Mouse (Mus musculus) lung, postnatal 0 days (tissue): ENCODE results near the gene Tenm3.

Experiments
- CTCF ChIP-seq: IDR thresholded peaks from 2 replicates; pipeline ENCODE4 v1.5.1; 2016; ENCODE audit warnings: antibody characterized with exemption, mild to moderate bottlenecking
- EP300 ChIP-seq: IDR thresholded peaks from 2 replicates; pipeline ENCODE4 v1.6.1; 2016; ENCODE audit warnings: antibody characterized with exemption, mild to moderate bottlenecking, control low read depth

DNA sequence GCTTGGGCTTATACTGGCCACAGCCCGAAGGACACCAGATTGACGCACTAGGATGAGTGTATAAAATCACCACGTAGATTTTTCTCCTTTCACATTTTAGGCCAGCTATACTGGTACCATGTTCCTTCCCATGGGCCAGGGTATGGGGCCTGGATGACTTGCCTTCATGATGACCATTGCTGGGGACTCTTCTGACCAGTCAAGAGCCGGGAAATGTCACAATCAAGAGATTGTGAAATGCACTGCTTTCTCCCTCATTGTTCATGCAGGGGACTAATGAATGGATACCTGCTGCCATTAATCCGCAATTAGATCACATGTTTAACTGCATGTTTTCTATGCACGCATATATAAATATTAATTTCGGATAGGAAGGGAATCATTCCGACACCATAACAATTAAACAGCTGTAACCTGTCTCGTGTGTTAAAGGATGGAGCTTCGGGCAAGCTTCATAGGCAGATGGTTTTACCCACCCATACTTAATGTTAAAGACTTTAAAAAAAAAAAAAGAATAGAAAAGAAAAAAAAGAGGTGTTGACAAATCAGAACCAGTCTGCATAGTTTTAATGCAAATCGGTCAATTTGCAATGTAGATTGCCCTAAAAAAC is 521.0 kb downstream of the Tenm3 start:
- no peak for TF ChIP-seq CTCF
- TF ChIP-seq EP300: no peak
